Comparison of ENCODE assay signal across 19 mouse cellular contexts in the genomic region with DNA sequence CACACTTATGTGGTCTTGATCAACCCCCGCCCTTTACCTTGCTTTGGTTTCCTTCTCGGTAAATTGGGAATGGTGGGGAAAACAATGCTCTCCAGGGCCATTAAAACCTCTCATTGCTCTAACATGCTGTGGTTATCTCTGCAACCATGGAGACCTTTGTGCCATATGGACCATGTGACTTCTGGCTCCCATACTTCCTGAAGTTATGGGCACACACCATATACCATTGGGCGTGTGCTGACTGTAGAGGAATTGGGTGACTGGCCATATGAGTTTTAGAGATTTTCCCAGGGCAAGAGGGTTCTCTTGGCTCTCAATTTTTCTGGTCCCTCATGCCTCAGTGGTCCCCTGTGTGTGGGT. TPM values are rescaled to one million over a fixed set of nuclear protein-coding genes. Genes with fewer than 3 reads are reported as not detected.
DNase-seq lines count a peak whose midpoint lies in the region; ATAC-seq and TF ChIP-seq lines count a peak whose summit lies in the region.
"Had no signal": no experiment of that assay in that cellular context is flagged by ENCODE, and none has a peak within 500 bp of the region (broad histone marks: within the 10 kb centered on the region; RNA-seq: fewer than 3 reads in every experiment).

No protein-coding gene starts in this region.

- no peak overlapping the region for H3K4me3 ChIP-seq in liver, postnatal 0 days (ENCODE audit: low read depth, low read length)
- no peak overlapping the region for H3K4me3 ChIP-seq in liver, embryonic 11.5 days (ENCODE audit: low read depth, low read length)
- no peak overlapping the region for H3K4me3 ChIP-seq in brown adipose tissue, adult 24 weeks (ENCODE audit: insufficient read depth, low read depth, low read length)
- H3K4me3 ChIP-seq in stomach, postnatal 0 days (ENCODE audit: low read depth, low read length), result no peak overlapping the region
- H3K4me3 ChIP-seq: embryonic facial prominence, embryonic 12.5 days; erythroblast, embryonic 14.5 days; hindbrain, embryonic 12.5 days had no signal

- no peak for ATAC-seq in liver, postnatal 0 days
- ATAC-seq in liver, embryonic 11.5 days (replicated peaks; ENCODE audit: low FRiP score), result no peak
- peak; percentile 58 for ATAC-seq in stomach, postnatal 0 days (ENCODE audit: low FRiP score, low TSS enrichment)
- ATAC-seq: forebrain, embryonic 14.5 days had no signal

- WGBS in liver, postnatal 0 days (ENCODE audit: insufficient replicate concordance), result 62% methylated on average over 3 of the region's 3 CpGs
- 87% methylated on average over 3 of the region's 3 CpGs for WGBS in liver, embryonic 11.5 days
- WGBS in large intestine, adult 2 months, result 45% methylated on average over 3 of the region's 3 CpGs
- 75% methylated on average over 3 of the region's 3 CpGs for WGBS in stomach, postnatal 0 days

- H3K27me3 ChIP-seq in liver, postnatal 0 days (ENCODE audit: insufficient read depth, low read length), result no peaks in the 10 kb centered on the region
- no peaks in the 10 kb centered on the region for H3K27me3 ChIP-seq in liver, embryonic 11.5 days (replicated peaks; ENCODE audit: control insufficient read depth, insufficient read depth, low read length)
- H3K27me3 ChIP-seq in stomach, postnatal 0 days (ENCODE audit: control insufficient read depth, insufficient read depth, low read length), result no peaks in the 10 kb centered on the region
- H3K27me3 ChIP-seq: embryonic facial prominence, embryonic 12.5 days; hindbrain, embryonic 12.5 days had no signal

- no peak for TF ChIP-seq EP300 in liver, postnatal 0 days (IDR thresholded peaks at IDR 0.05; ENCODE audit: low read depth)
- TF ChIP-seq EP300 in stomach, postnatal 0 days (optimal IDR thresholded peaks at IDR 0.05), result no peak

- intact Hi-C loops in gastrocnemius, postnatal 14 days (cut with DNase I; ENCODE audit: low total_unique reads), result no loop called here

- DNase-seq in liver, postnatal 0 days, result no peak
- DNase-seq in liver, embryonic 11.5 days (ENCODE audit: low spot score), result no peak
- peak; percentile 76 for DNase-seq in large intestine, adult 2 months (ENCODE audit: low read depth, low spot score)
- peak; percentile 45 for DNase-seq in stomach, postnatal 0 days (ENCODE audit: low spot score)
- DNase-seq in layer of hippocampus, adult 9-11 months, result no peak
- no peak for DNase-seq in gastrocnemius, postnatal 14 days
- DNase-seq: cerebellum, adult 9-11 months; gastrocnemius, postnatal 25 days; heart, postnatal 14 days; left cerebral cortex, postnatal 4 days; lung, postnatal 10 days; right cerebral cortex, postnatal 25 days; thymus, postnatal 4 days had no signal

- no peak for TF ChIP-seq CTCF in liver, postnatal 0 days (IDR thresholded peaks at IDR 0.05; ENCODE audit: low read depth)
- no peak for TF ChIP-seq CTCF in stomach, postnatal 0 days (IDR thresholded peaks at IDR 0.05; ENCODE audit: low read depth)

- no peaks in the 10 kb centered on the region for H3K9me3 ChIP-seq in liver, postnatal 0 days (ENCODE audit: low read length)
- H3K9me3 ChIP-seq in liver, embryonic 11.5 days (ENCODE audit: control insufficient read depth, low read length), result no peaks in the 10 kb centered on the region
- H3K9me3 ChIP-seq in stomach, postnatal 0 days (ENCODE audit: control insufficient read depth, low read length), result no peaks in the 10 kb centered on the region
- H3K9me3 ChIP-seq: embryonic facial prominence, embryonic 12.5 days; hindbrain, embryonic 12.5 days had no signal

- H3K36me3 ChIP-seq in liver, postnatal 0 days (replicated peaks; ENCODE audit: insufficient read depth, low read length), result peaks cover 13% of the 10 kb centered on the region
- peaks cover 3% of the 10 kb centered on the region; the same call in 1 of the 2 replicates for H3K36me3 ChIP-seq in liver, embryonic 11.5 days (ENCODE audit: control insufficient read depth, insufficient read depth, low read length)
- H3K36me3 ChIP-seq in stomach, postnatal 0 days (ENCODE audit: control insufficient read depth, insufficient read depth, low read length), result no peaks in the 10 kb centered on the region
- H3K36me3 ChIP-seq: embryonic facial prominence, embryonic 12.5 days had no signal

- H3K4me2 ChIP-seq in liver, postnatal 0 days (ENCODE audit: low read depth, low read length), result peak overlapping the region; percentile 20; the same call in 1 of the 2 replicates
- no peak overlapping the region for H3K4me2 ChIP-seq in liver, embryonic 11.5 days
- H3K4me2 ChIP-seq in stomach, postnatal 0 days (replicated peaks; ENCODE audit: low read depth), result no peak overlapping the region
- H3K4me2 ChIP-seq: embryonic facial prominence, embryonic 12.5 days; heart, embryonic 11.5 days; hindbrain, embryonic 12.5 days had no signal

- H3K9ac ChIP-seq in liver, postnatal 0 days (replicated peaks), result no peak overlapping the region
- H3K9ac ChIP-seq in liver, embryonic 11.5 days (ENCODE audit: low read depth, low read length), result no peak overlapping the region
- H3K9ac ChIP-seq in stomach, postnatal 0 days (ENCODE audit: low read length), result no peak overlapping the region
- H3K9ac ChIP-seq: embryonic facial prominence, embryonic 12.5 days; hindbrain, embryonic 12.5 days had no signal

- H3K4me1 ChIP-seq in liver, postnatal 0 days (ENCODE audit: insufficient read depth), result peaks cover 15% of the 10 kb centered on the region
- peaks cover 10% of the 10 kb centered on the region for H3K4me1 ChIP-seq in liver, embryonic 11.5 days (replicated peaks; ENCODE audit: control insufficient read depth, insufficient read depth, low read length)
- no peaks in the 10 kb centered on the region for H3K4me1 ChIP-seq in brown adipose tissue, adult 24 weeks (ENCODE audit: control insufficient read depth, insufficient read depth, insufficient read length, low read length)
- H3K4me1 ChIP-seq in stomach, postnatal 0 days (replicated peaks; ENCODE audit: control insufficient read depth, insufficient read depth), result no peaks in the 10 kb centered on the region

- peak overlapping the region; percentile 73 for H3K27ac ChIP-seq in liver, postnatal 0 days (ENCODE audit: low read depth)
- no peak overlapping the region; the same call in 1 of the 2 replicates for H3K27ac ChIP-seq in liver, embryonic 11.5 days (ENCODE audit: low read depth, low read length)
- peak overlapping the region; percentile 61 for H3K27ac ChIP-seq in brown adipose tissue, adult 24 weeks (replicated peaks; ENCODE audit: low read depth, low read length)
- peak overlapping the region; percentile 63 for H3K27ac ChIP-seq in stomach, postnatal 0 days (replicated peaks)
- H3K27ac ChIP-seq: embryonic facial prominence, embryonic 12.5 days; hindbrain, embryonic 12.5 days had no signal

RNA-seq across cellular contexts. Expression of gene Fuca1, which starts 1.3 kb away (rescaled TPM):
- polyA plus RNA-seq in liver, postnatal 0 days (2015; fragmentation: Nextera tagmentation; extraction: Ambion mirVana), result 45.2 and 50.7 TPM in 2 replicates
- polyA plus RNA-seq in liver, embryonic 11.5 days (2014; fragmentation: Nextera tagmentation; extraction: Ambion mirVana), result 39.6 and 47.7 TPM in 2 replicates
- polyA plus RNA-seq in brown adipose tissue, adult 24 weeks (2012; ENCODE audit: insufficient read depth, insufficient read length, missing spikeins), result 106 and 110 TPM in 2 replicates
- polyA plus RNA-seq in large intestine, adult 2 months (2012; rRNA removed), result 145 and 165 TPM in 2 replicates
- 171 and 179 TPM in 2 replicates for polyA plus RNA-seq in stomach, postnatal 0 days (2015; fragmentation: Nextera tagmentation; extraction: Ambion mirVana)
- total RNA-seq in gastrocnemius, postnatal 14 days (2021), result 10 to 100 TPM; 20.6 to 27.8 TPM

RNA-seq across cellular contexts. Expression of gene Cnr2, which starts 24.1 kb away (rescaled TPM):
- 2.5 and 2.6 TPM in 2 replicates for polyA plus RNA-seq in liver, postnatal 0 days (2015; fragmentation: Nextera tagmentation; extraction: Ambion mirVana)
- polyA plus RNA-seq in liver, embryonic 11.5 days (2014; fragmentation: Nextera tagmentation; extraction: Ambion mirVana), result 6.3 and 7.1 TPM in 2 replicates
- polyA plus RNA-seq in brown adipose tissue, adult 24 weeks (2012; ENCODE audit: insufficient read depth, insufficient read length, missing spikeins), result 0.55 and 0.58 TPM in 2 replicates
- 1.5 and 2.2 TPM in 2 replicates for polyA plus RNA-seq in large intestine, adult 2 months (2012; rRNA removed)
- polyA plus RNA-seq in stomach, postnatal 0 days (2015; fragmentation: Nextera tagmentation; extraction: Ambion mirVana), result 0.10 and 0.11 TPM in 2 replicates
- under 1 TPM; 0.47 to 0.60 TPM for total RNA-seq in gastrocnemius, postnatal 14 days (2021)
- polyA plus RNA-seq: erythroblast, embryonic 14.5 days had no signal

RNA-seq across cellular contexts. Expression of gene Hmgcl, which starts 27.0 kb away (rescaled TPM):
- 351 and 364 TPM in 2 replicates for polyA plus RNA-seq in liver, postnatal 0 days (2015; fragmentation: Nextera tagmentation; extraction: Ambion mirVana)
- 97.1 and 104 TPM in 2 replicates for polyA plus RNA-seq in liver, embryonic 11.5 days (2014; fragmentation: Nextera tagmentation; extraction: Ambion mirVana)
- polyA plus RNA-seq in brown adipose tissue, adult 24 weeks (2012; ENCODE audit: insufficient read depth, insufficient read length, missing spikeins), result 45.1 and 79.9 TPM in 2 replicates
- polyA plus RNA-seq in large intestine, adult 2 months (2012; rRNA removed), result 68.5 and 77.9 TPM in 2 replicates
- 154 and 163 TPM in 2 replicates for polyA plus RNA-seq in stomach, postnatal 0 days (2015; fragmentation: Nextera tagmentation; extraction: Ambion mirVana)
- 10 to 100 TPM; 47.2 to 56.6 TPM for total RNA-seq in gastrocnemius, postnatal 14 days (2021)

RNA-seq across cellular contexts. Expression of gene Gale, which starts 44.3 kb away (rescaled TPM):
- 82.2 and 96.5 TPM in 2 replicates for polyA plus RNA-seq in liver, postnatal 0 days (2015; fragmentation: Nextera tagmentation; extraction: Ambion mirVana)
- 47.7 and 49.8 TPM in 2 replicates for polyA plus RNA-seq in liver, embryonic 11.5 days (2014; fragmentation: Nextera tagmentation; extraction: Ambion mirVana)
- polyA plus RNA-seq in brown adipose tissue, adult 24 weeks (2012; ENCODE audit: insufficient read depth, insufficient read length, missing spikeins), result 40.3 and 53.3 TPM in 2 replicates
- polyA plus RNA-seq in large intestine, adult 2 months (2012; rRNA removed), result 276 and 295 TPM in 2 replicates
- 161 and 166 TPM in 2 replicates for polyA plus RNA-seq in stomach, postnatal 0 days (2015; fragmentation: Nextera tagmentation; extraction: Ambion mirVana)
- 1 to 10 TPM; 1.2 to 2.1 TPM for total RNA-seq in gastrocnemius, postnatal 14 days (2021)

RNA-seq across cellular contexts. Expression of gene Pnrc2, which starts 45.6 kb away (rescaled TPM):
- 53.2 and 55.2 TPM in 2 replicates for polyA plus RNA-seq in liver, postnatal 0 days (2015; fragmentation: Nextera tagmentation; extraction: Ambion mirVana)
- 133 and 147 TPM in 2 replicates for polyA plus RNA-seq in liver, embryonic 11.5 days (2014; fragmentation: Nextera tagmentation; extraction: Ambion mirVana)
- 86.4 and 125 TPM in 2 replicates for polyA plus RNA-seq in brown adipose tissue, adult 24 weeks (2012; ENCODE audit: insufficient read depth, insufficient read length, missing spikeins)
- 23.5 and 29.1 TPM in 2 replicates for polyA plus RNA-seq in large intestine, adult 2 months (2012; rRNA removed)
- polyA plus RNA-seq in stomach, postnatal 0 days (2015; fragmentation: Nextera tagmentation; extraction: Ambion mirVana), result 101 TPM in 2 replicates
- 10 to 100 TPM; 44.3 to 59.3 TPM for total RNA-seq in gastrocnemius, postnatal 14 days (2021)

Comparison
In these comparisons a context has a peak if more than half of its experiments do, and no peak if none do; other contexts are left out.
1. DNase-seq: peak in large intestine, adult 2 months (single experiment) and stomach, postnatal 0 days (single experiment); none in liver, postnatal 0 days (single experiment), liver, embryonic 11.5 days (single experiment), layer of hippocampus, adult 9-11 months (single experiment) and gastrocnemius, postnatal 14 days (single experiment).